Mouse (Mus musculus) right cerebral cortex, adult 2 months (tissue): ENCODE measurements around the gene Spg20.
A peak's percentile ranks its signal among the peaks of the same experiment; 100 is the strongest.

Experiments
- DNase-seq, 2 experiments: peaks; one replicate each; pipeline ENCODE4 v3.0.0; 2021 to 2022; ENCODE audit warnings: low spot score in 2 of 2

Spg20 gene

DNA sequence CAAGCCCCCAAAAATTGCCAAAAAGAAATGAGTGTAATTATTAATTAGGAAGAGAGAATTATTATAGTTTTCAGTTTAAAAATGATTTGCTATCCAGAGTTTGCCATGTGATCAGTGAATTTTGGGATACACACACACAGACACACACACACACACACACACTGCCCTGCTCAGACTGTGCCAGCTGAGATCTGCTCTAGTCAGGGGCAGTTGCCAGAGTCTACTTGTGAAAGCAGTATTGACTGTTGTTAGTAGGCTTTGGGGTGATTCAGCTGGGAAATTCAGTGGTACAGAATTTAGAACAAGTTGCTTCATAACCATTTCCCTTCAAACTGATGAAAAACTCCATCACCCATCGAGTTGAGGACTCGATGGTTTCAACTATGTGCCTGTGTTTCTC, 35.2 kb downstream of the Spg20 start:
- DNase-seq = no peak

DNA sequence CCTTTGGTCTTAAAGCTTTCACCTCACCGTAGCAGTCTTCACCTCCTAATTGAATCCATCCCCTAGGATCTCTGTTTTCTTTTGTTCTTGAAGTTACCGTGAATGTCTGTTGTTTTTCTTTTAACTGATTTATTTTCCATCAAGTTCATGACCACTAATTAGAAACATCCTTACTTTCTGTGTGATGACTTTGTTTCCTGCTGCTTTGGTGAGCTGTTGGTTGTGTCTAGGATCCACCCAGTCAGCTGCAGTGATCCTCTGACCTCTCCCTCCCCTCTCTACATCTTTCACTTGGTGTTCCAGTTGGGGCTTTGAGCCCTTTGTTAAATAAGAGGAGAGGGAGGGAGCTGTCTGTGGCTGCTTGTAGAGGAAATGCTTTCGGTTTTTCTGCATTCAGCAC, 36.2 kb downstream of the Spg20 start:
- no peak for DNase-seq

DNA sequence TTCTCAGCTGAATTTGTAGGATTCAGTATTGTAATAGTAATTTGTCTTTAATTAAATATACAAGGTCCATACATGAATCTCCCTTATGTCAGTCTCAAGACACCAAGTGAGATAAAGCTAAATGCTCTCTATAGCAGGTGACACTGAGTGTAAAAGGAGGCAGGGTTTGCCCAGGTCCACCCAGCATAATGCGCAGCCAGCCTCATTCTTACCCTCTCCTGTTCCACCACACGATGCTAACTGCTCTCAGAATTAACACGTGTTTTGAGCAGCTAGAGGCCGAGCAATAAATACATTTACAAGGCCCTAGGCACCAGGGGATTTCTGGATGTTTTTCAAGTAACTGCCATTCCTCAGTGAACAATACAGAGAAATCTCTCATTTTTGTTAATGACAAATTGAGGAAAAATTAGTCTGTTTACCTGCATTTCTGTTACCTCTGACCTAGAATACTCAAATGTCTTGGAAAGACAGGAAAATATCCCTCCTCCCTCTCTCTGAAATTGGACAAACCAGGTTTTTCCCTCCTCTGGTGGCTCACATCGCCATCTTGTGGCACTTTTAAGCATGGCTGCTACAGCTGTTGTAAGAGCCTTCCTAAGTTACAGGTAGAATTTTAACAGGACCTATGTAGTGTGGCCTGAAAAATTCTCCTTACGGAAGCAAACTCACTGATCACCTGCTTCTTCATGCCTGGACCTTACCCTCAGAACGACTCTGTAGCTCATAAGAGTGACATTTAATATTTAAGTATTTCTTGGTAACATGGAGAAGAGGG, 39.9 kb downstream of the Spg20 start:
- peak; percentile 78 to 79 for DNase-seq

DNA sequence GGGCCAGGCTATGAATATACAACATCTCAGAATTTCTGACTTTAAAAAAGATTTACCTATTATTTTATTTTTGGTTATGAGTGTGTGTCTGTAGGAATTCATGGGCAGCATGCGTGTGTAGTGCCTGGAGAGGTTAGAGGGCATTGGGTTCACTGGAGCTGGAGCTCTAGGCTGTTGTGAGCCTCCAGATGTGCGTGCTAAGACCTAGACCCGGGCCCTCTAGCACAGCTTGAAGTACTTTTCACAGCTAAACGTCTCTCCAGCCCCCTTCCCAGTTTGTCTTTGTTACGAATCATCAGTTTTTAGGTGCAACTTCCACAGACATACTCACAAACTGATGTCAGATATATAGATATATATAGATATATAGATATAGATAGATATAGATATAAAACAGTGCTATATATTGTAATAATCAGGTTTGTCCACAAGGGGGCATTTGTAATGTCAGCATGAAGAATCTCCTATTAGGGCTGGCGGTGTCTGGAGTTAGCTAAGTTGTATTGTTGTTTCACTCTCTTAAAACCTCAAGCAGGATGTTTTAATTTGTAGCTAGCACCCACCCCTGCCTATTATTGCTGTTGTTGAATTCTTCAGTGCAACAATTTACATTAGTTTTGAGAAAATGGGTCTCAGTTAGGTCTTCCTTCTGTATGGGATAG, 40.9 kb downstream of the Spg20 start:
- DNase-seq = no peak

DNA sequence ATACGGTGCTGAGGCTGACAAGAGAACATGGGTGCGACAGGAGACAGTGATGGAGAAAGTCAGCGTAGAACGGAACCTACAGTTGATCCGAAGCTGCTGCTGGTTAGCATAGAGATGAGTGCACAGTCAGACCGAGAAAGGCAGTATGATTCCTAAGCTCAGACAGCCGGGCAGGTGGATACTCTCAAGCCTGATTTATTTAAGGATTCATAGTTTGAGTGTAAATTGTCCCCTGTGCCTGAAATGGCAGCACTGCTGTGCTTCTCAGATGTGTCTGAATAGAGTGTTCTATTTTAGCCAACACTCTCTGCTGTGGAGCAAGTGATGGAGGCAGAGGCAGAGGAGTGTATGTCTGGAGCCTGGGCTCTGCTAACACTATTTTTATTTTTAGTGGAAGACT, 42.3 kb downstream of the Spg20 start:
- peak; percentile 41 to 57 for DNase-seq

DNA sequence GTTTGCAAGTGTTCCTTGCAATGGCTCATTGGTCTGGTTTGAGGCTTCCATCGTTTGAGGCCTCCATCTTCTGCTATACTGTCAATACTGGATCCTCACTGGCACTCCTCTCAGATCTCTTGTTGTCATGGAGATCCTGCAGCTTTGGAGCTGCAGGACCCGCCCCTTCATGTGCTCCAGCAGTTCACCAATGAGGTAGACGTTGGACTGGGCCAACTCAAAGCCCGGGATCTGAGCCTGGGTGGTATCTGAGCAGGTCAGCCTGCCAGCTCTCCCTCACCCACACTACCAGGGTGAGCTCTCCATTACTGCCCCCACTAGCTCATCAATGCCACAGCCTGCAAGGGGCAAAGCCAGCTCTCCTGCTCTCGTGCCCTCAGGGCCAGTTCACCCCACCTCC, 45.5 kb downstream of the Spg20 start:
- no peak for DNase-seq

DNA sequence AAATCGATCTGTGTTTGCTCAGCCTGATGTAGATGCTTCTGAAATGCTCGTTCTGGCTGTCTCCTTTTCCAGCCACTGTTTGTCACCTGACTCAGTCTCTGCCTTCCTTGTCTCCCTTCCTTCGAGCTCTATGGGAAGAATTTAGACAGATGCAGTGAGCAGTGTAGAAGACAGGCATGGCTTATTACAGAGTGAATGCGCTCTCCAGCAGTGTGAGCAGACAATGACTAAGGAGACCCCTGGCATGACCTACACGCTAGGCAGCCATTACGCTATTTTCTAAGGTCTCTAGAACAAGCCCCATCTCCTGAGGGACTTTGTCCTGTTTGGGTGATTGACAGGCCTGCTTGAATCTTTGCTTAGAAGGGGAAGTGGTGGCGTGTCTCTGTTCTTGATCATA, 49.2 kb downstream of the Spg20 start:
- DNase-seq = no peak

DNA sequence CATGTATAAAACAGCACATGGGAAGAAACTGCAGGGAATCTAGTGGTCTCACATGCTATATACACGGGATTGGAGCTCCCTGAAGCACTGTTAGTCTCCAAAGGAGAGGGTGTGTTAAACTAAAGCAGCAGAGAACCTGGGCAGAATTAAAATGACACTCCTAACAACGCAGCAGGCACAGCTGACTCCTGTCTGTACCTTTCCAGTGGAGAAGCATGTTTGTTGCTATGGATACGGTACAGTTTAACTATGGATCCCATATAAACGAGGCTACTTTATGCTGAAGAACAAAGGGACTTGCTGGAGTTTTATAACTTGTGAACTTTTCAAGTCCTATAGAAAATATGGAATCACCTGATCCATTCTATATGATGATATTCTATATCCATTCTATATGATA, 51.6 kb downstream of the Spg20 start:
- no peak for DNase-seq

DNA sequence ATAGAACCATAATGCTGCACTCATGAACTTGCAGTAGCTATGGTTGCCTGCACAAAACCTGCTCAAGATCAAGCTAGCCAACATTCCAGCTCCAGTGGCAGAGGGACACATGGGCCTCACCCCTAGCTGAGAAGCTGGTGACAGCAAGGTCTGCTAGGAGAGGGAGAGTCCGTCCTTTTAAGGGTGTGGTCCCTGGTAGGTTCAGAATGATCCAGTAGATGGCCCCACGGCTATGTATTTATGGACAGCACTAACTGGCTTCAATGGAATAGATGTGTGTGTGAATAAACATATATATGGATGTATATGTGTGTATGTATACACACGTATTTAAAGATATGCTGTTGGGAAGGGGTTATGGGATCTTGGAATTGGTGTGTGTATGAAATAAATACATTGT, 60.6 kb downstream of the Spg20 start:
- no peak for DNase-seq

DNA sequence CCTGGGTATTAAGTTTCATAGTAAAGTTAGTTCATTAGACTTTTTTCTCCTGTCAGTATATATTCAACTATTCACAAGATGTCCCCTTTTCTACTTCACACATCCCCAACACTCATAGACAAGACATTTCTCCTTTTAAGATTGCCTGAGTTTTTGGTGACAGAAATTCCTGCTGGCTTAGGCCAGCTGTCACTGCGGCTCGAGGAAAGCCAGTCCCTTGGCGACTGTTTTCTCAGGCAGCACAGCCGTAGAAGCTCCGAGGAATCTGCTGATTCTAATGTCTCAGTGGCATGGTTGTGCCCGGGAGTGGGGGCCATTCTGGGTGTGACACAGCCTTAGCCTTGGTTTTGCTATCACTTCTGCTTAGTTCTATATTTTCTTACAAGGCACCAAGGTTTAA, 65.4 kb downstream of the Spg20 start:
- no peak for DNase-seq

DNA sequence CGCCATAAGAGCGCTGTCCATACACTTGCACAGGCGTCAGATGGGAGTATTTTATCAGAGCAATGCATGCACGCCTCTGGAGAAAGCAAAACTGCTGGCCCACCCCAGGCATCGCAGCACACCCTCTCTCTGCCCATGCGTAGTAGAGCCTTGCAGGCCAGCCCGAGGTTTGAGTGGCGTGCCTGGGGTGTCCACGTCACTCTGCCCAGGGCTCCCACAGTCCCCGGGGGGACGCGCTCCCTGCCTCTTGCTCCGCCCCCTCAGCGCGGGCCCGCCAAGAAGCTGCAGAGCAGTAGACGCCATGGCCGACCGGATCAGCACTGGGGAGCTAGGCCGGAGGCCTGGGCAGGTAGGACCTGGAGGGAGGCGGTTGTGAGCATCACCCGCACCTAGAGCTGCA, 69.9 kb downstream of the Spg20 start, which contains the start of gene Sohlh2:
TSS of gene Sohlh2 (plus strand) at position 263 of the 400 bp plus-strand sequence.
- DNase-seq = no peak
